Mouse (Mus musculus): ENCODE measurements at regions not wholly inside any gene's neighbourhood (a gene's known extent, or its start where the extent isn't known, plus 50 kb on each side); places are given as distances from the start of the nearest gene placed in this dataset.
"Not testable (repeated sequence)": the region's sequence is repeated elsewhere in the genome, so short reads cannot be mapped to it uniquely, and the experiment has no call there.

DNA sequence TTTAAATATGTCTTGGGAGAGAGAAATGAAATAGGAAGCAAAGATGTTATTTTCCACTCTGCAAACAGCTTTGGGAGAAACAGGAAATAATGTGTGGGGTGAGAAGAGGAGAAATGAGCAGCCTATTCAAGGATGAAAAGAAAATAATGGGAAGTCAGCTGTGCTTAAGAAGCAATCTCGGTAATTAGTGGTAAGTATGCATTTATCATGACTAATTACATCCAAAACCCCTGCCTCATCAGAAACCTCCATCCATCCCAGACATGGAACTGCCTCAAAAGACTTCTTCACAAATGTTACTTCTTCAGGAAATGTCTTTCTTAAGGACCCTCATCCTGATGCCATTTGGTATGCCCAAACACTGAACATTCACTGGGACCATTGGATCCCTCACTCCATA lies 699.7 kb downstream of the Rapgef2 start:
- no peak overlapping the region for H3K4me2 ChIP-seq (replicated peaks; ENCODE audit: low read depth)
- H3K36me3 ChIP-seq (ENCODE audit: control insufficient read depth, insufficient read depth, low read length): no peaks in the 10 kb centered on the region
- no peaks in the 10 kb centered on the region for H3K27me3 ChIP-seq (ENCODE audit: control insufficient read depth, insufficient read depth, low read length)
- no peak overlapping the region for H3K9ac ChIP-seq (ENCODE audit: low read length)
- TF ChIP-seq EP300 (optimal IDR thresholded peaks at IDR 0.05) (no peak), CTCF (IDR thresholded peaks at IDR 0.05; ENCODE audit: low read depth) (no peak)
- DNase-seq (ENCODE audit: low spot score): no peak
- WGBS: 79% methylated on average over 1 of the region's 1 CpGs
- H3K4me3 ChIP-seq (ENCODE audit: low read depth, low read length): no peak overlapping the region
- H3K9me3 ChIP-seq (ENCODE audit: control insufficient read depth, low read length): no peaks in the 10 kb centered on the region
- ATAC-seq (ENCODE audit: low FRiP score, low TSS enrichment): no peak
- H3K4me1 ChIP-seq (replicated peaks; ENCODE audit: control insufficient read depth, insufficient read depth): no peaks in the 10 kb centered on the region
- H3K27ac ChIP-seq (replicated peaks): no peak overlapping the region

GRCm38 (mm10) chr3:78581868-78582267 lies 704.4 kb downstream of the Rapgef2 start:
- ATAC-seq (ENCODE audit: low FRiP score, low TSS enrichment): no peak

GRCm38 (mm10) chr3:78581100-78581499 lies 705.2 kb downstream of the Rapgef2 start:
- Histone ChIP-seq H3K4me2 (replicated peaks; ENCODE audit: low read depth) (no peak overlapping the region), H3K9ac (ENCODE audit: low read length) (no peak overlapping the region), H3K36me3 (ENCODE audit: control insufficient read depth, insufficient read depth, low read length) (no peaks in the 10 kb centered on the region), H3K4me1 (replicated peaks; ENCODE audit: control insufficient read depth, insufficient read depth) (no peaks in the 10 kb centered on the region), H3K9me3 (ENCODE audit: control insufficient read depth, low read length) (no peaks in the 10 kb centered on the region), H3K4me3 (ENCODE audit: low read depth, low read length) (no peak overlapping the region), H3K27me3 (ENCODE audit: control insufficient read depth, insufficient read depth, low read length) (no peaks in the 10 kb centered on the region), H3K27ac (replicated peaks) (no peak overlapping the region)
- TF ChIP-seq EP300 (optimal IDR thresholded peaks at IDR 0.05) (no peak), CTCF (IDR thresholded peaks at IDR 0.05; ENCODE audit: low read depth) (no peak)
- DNase-seq (ENCODE audit: low spot score) (no peak), ATAC-seq (ENCODE audit: low FRiP score, low TSS enrichment) (no peak)
- 49% methylated on average over 3 of the region's 3 CpGs for WGBS

More at GRCm38 (mm10) chr3:78581868-78582267, 704.4 kb downstream of the Rapgef2 start:
- no peak overlapping the region for H3K27ac ChIP-seq (replicated peaks)
- DNase-seq (ENCODE audit: low spot score): no peak
- H3K36me3 ChIP-seq (ENCODE audit: control insufficient read depth, insufficient read depth, low read length): no peaks in the 10 kb centered on the region
- TF ChIP-seq CTCF (IDR thresholded peaks at IDR 0.05; ENCODE audit: low read depth) (peak; percentile 58), EP300 (optimal IDR thresholded peaks at IDR 0.05) (no peak)
- H3K9me3 ChIP-seq (ENCODE audit: control insufficient read depth, low read length): no peaks in the 10 kb centered on the region
- H3K27me3 ChIP-seq (ENCODE audit: control insufficient read depth, insufficient read depth, low read length): no peaks in the 10 kb centered on the region
- H3K4me3 ChIP-seq (ENCODE audit: low read depth, low read length): no peak overlapping the region
- H3K9ac ChIP-seq (ENCODE audit: low read length): no peak overlapping the region
- no peak overlapping the region for H3K4me2 ChIP-seq (replicated peaks; ENCODE audit: low read depth)
- 47% methylated on average over 1 of the region's 1 CpGs for WGBS
- H3K4me1 ChIP-seq (replicated peaks; ENCODE audit: control insufficient read depth, insufficient read depth): no peaks in the 10 kb centered on the region

- Histone ChIP-seq H3K4me3 (ENCODE audit: low read depth, low read length) (no peak overlapping the region), H3K27me3 (ENCODE audit: control insufficient read depth, insufficient read depth, low read length) (no peaks in the 10 kb centered on the region), H3K4me2 (replicated peaks; ENCODE audit: low read depth) (no peak overlapping the region), H3K9me3 (ENCODE audit: control insufficient read depth, low read length) (no peaks in the 10 kb centered on the region), H3K9ac (ENCODE audit: low read length) (no peak overlapping the region), H3K36me3 (ENCODE audit: control insufficient read depth, insufficient read depth, low read length) (no peaks in the 10 kb centered on the region), H3K27ac (replicated peaks) (no peak overlapping the region), H3K4me1 (replicated peaks; ENCODE audit: control insufficient read depth, insufficient read depth) (no peaks in the 10 kb centered on the region)
- ATAC-seq (ENCODE audit: low FRiP score, low TSS enrichment) (no peak), DNase-seq (ENCODE audit: low spot score) (no peak)
- TF ChIP-seq CTCF (IDR thresholded peaks at IDR 0.05; ENCODE audit: low read depth) (no peak), EP300 (optimal IDR thresholded peaks at IDR 0.05) (no peak)
- WGBS: 14% methylated on average over 2 of the region's 2 CpGs
Observed at GRCm38 (mm10) chr3:78575667-78576464, 710.5 kb downstream of the Rapgef2 start.

DNA sequence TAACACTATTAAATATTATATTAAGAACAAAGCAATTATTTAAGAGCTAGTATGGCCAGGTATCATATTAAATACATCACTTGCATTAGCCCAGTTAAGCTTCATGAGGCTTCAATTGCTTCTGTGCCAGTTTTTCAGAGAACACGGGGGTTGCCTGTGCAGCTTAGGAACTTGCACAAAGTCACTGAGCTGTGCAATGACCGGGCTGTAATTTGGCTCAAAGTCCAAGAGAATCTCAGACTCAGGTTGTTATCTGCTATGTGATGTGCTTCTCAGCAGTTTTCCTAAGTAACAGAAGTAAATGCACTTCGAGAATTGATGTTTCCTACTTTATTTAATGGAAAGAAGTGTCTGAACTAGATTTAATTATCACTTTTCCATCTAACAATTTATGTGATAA lies 711.5 kb downstream of the Rapgef2 start:
- ATAC-seq (ENCODE audit: low FRiP score, low TSS enrichment) (no peak), DNase-seq (ENCODE audit: low spot score) (no peak)
- H3K27me3 ChIP-seq (ENCODE audit: control insufficient read depth, insufficient read depth, low read length): no peaks in the 10 kb centered on the region
- no peak overlapping the region for H3K9ac ChIP-seq (ENCODE audit: low read length)
- H3K27ac ChIP-seq (replicated peaks): no peak overlapping the region
- no peak overlapping the region for H3K4me3 ChIP-seq (ENCODE audit: low read depth, low read length)
- WGBS: 69% methylated on average over 3 of the region's 3 CpGs
- TF ChIP-seq CTCF (IDR thresholded peaks at IDR 0.05; ENCODE audit: low read depth): no peak
- no peak for TF ChIP-seq EP300 (optimal IDR thresholded peaks at IDR 0.05)
- no peak overlapping the region for H3K4me2 ChIP-seq (replicated peaks; ENCODE audit: low read depth)
- H3K9me3 ChIP-seq (ENCODE audit: control insufficient read depth, low read length): no peaks in the 10 kb centered on the region
- no peaks in the 10 kb centered on the region for H3K36me3 ChIP-seq (ENCODE audit: control insufficient read depth, insufficient read depth, low read length)
- H3K4me1 ChIP-seq (replicated peaks; ENCODE audit: control insufficient read depth, insufficient read depth): no peaks in the 10 kb centered on the region

- H3K4me1 ChIP-seq (replicated peaks; ENCODE audit: control insufficient read depth, insufficient read depth): no peaks in the 10 kb centered on the region
- no peak overlapping the region for H3K27ac ChIP-seq (replicated peaks)
- no peaks in the 10 kb centered on the region for H3K9me3 ChIP-seq (ENCODE audit: control insufficient read depth, low read length)
- no peak overlapping the region for H3K4me3 ChIP-seq (ENCODE audit: low read depth, low read length)
- TF ChIP-seq EP300 (optimal IDR thresholded peaks at IDR 0.05) (no peak), CTCF (IDR thresholded peaks at IDR 0.05; ENCODE audit: low read depth) (no peak)
- no peaks in the 10 kb centered on the region for H3K27me3 ChIP-seq (ENCODE audit: control insufficient read depth, insufficient read depth, low read length)
- H3K36me3 ChIP-seq (ENCODE audit: control insufficient read depth, insufficient read depth, low read length): no peaks in the 10 kb centered on the region
- H3K4me2 ChIP-seq (replicated peaks; ENCODE audit: low read depth): no peak overlapping the region
- ATAC-seq (ENCODE audit: low FRiP score, low TSS enrichment): no peak
- H3K9ac ChIP-seq (ENCODE audit: low read length): no peak overlapping the region
- no peak for DNase-seq (ENCODE audit: low spot score)
- WGBS: 76% methylated on average over 6 of the region's 6 CpGs
Observed at GRCm38 (mm10) chr3:78573299-78573698, 713.0 kb downstream of the Rapgef2 start.

- H3K36me3 ChIP-seq (ENCODE audit: control insufficient read depth, insufficient read depth, low read length); DNase-seq (ENCODE audit: low spot score); H3K4me3 ChIP-seq (ENCODE audit: low read depth, low read length); H3K4me2 ChIP-seq (replicated peaks; ENCODE audit: low read depth); H3K27me3 ChIP-seq (ENCODE audit: control insufficient read depth, insufficient read depth, low read length); H3K27ac ChIP-seq (replicated peaks); H3K9me3 ChIP-seq (ENCODE audit: control insufficient read depth, low read length); ATAC-seq (ENCODE audit: low FRiP score, low TSS enrichment); H3K9ac ChIP-seq (ENCODE audit: low read length); H3K4me1 ChIP-seq (replicated peaks; ENCODE audit: control insufficient read depth, insufficient read depth): not testable (repeated sequence)
Observed at GRCm38 (mm10) chr3:78564926-78565325, 721.4 kb downstream of the Rapgef2 start.

All from stomach, postnatal 0 days (tissue).